Mouse (Mus musculus) cerebellum, postnatal 36 days (tissue): ENCODE data around the gene Pigt.

Experiments used
- DNase-seq, 2 experiments: peaks; one replicate each; pipeline ENCODE4 v3.0.0; 2021 to 2022; ENCODE audit warnings: mixed read lengths in 2 of 2

Pigt gene

DNA sequence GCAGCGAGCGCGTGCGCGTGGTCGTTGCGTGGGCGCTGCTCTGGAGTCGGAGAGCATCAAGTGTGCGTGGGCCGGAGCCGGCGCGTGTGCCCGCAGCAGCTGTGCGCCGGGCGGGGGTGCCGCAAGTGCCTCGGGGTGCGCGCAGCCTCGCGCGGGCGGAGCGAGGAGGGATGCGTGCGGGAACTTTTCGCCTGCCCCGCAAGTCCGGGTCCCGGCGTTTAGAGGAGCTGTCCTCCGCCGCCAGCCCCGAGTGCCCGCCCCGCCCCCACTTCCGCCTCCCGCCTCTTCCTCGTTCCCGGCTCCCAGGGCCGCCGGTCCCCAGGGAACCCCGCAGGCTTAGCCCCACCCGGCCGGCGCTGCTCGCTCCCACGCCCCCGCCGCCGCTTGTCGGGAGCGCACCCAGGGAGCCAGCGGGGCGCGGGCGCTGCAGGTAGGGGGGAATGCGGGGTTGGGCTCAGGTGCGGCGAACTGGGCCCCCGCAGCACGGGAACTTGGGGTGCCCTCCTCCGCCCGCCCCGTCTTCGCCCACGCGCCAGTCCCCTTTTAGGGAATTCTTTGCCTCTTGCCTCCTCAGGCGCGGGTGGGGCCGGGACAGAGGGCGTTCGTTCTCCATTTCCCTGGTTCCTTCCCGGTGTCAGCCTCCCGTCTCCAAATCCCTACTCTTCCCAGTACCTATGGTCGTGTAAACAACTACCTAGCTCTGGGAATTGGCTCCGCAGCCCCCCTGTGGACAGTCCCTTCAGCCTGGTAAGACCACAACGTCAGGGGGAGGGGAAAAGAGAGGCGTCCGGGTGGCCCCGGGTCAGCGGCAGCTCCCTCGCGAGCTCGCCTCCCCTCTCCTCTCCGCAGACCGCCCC is 10.8 kb upstream of the Pigt start:
- DNase-seq, result peak; percentile 74 to 82

DNA sequence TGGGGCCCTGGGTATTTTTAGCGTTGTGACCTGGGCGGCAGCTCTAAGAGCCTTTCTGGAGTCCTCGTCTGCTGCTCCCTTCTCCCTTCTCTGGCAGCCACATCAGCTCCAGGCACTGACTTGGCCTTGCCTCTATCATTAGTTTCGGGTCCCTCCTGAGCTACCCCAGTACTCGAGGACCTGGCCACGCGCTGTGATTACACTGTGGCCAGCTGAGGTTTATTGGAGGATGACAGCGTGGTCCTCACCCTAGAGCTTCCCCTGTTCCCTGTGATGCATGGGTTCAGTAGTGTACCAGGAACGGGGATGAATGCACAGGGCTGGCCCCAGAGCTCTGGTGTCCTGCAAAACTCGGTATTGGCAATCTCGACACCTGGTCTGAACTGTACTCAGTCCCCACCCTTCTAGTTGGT is 10.2 kb upstream of the Pigt start:
- no peak for DNase-seq

DNA sequence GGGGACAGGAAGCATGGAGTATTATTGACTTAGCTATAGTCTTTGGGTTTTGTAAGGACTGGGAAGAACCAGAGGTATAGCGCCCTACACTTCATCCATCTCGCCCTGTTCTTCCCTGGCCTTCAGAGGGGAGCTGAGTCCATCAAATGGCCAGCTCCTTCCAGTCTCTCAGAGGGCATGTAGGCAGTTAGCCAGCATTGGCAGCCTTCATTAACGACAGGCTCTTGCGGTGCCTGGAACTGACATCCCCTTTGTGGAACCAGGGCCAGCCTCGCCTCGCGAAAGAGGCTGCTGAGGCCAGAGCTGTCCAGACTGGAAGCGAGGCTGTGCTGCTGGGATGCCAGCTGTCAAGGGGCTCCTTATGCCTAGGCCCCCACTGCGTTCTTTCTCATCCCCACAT is 9.5 kb upstream of the Pigt start:
- DNase-seq, result peak; percentile 71 to 74

DNA sequence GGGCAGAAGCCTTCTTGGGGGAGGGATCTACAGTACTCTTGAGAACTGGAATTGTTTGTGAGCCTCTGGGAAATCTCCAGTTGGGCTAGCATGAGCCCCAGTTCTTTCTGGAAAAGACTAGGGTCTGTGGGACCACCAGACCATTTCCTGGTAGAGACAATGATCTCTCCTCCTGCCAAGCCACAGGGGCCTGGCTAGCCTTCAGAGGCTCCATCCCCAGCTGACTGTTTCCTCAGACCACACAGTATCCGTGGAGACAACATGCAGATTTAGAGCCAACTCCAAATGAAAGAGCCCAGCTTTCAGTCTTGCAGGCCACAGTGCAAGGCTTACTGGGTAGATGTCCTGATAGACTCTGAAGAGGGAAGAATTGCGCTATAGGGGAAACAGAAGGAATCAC is 3.2 kb upstream of the Pigt start:
- no peak for DNase-seq

DNA sequence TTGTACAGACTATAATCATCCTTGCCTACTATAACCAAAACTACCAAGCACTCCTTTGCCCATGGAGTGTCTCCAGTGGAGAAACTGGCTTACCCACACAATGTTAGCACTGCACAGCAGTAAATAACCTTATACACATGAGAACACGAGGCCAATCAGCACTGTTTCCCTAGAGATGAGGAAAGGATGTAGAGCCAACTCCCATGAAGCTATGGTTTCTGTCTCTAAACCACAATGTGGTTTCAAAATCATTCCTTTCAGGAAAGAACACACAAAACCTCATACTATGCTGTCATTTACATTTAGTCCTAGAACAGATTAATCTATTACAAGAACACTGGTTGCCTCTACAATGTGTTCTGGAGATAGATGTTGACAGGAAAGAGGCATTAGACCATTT is 989 bp upstream of the Pigt start:
- no peak for DNase-seq

DNA sequence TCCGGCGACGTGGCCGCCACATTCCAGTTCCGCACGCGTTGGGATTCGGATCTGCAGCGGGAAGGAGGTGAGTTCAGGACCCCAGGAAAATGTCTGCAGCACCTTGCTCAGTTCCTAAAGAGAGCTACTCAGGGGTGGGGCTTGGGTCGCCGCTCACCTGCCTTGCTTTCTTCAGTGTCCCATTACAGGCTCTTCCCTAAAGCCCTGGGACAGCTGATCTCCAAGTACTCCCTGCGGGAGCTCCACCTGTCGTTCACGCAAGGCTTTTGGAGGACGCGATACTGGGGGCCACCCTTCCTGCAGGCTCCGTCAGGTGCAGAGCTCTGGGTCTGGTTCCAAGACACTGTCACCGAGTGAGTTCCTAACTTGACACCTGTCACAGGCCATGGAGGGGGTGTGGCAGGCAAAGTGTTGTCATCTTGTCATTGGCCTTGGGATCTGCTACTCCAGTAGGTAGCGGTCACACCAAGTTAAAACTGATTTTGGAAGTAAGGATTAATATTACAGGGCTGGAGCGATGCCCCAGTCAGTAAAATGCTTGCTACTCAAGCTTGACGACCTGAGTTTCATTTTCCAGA is 460 bp downstream of the Pigt start:
- DNase-seq, result peak in 1 of 2 experiments; percentile 15

DNA sequence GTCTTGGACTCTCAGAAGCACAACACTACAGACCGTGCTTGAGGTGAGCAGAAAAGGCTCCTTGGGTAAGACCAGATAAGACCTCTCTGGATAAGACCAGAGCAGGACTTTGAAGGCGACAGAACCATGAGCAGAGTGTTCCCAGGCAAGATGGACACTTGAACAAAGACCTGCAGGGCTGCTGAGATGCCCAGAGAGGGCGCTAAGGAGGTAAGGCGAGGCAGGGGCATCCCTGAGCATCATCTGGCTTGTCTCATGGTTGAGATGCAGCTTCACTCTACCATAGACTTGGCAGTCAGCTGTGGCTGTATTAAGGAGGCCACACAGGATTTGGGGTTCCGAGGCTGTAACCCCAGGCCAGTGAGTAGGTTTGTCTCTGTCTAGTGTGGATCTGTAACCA is 2.0 kb downstream of the Pigt start:
- no peak for DNase-seq

DNA sequence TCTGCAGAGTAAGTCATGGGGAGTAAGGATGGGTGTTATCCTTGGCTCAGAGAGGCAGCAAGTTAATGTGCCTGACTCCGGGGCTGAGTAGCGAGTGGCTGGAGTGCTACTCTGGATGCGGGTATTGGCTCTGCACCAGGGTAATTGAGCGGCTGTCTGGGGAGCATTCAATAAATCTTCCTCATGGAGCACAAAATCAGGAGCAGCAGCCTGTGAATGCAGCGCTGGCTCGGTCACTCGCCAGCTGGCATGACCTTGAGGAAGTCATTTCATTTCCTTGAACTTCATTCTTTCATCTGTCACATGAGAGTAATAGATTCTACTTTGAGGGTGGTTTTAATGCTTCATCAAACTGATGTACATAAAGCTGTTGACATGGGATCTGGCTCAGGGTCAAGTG is 3.2 kb downstream of the Pigt start:
- DNase-seq, result no peak

DNA sequence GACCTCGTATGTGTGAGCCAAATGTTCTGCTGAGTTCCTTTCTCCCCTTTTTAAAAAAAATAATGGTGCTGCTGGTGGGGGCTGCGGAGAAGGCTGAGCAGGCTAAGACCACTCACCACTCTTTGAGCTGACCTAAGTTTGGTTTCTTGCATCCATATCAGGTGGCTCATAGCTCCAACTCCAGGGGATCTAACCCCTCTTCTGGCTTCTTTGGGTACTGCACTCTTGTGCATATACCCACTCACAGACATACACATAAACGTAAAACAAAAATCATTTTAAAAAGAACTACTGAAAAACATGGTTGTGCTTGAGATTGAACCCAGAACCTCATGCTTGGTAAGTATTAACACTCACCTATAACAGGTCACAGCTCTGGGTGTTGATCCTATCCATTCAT is 7.6 kb downstream of the Pigt start:
- DNase-seq, result no peak

DNA sequence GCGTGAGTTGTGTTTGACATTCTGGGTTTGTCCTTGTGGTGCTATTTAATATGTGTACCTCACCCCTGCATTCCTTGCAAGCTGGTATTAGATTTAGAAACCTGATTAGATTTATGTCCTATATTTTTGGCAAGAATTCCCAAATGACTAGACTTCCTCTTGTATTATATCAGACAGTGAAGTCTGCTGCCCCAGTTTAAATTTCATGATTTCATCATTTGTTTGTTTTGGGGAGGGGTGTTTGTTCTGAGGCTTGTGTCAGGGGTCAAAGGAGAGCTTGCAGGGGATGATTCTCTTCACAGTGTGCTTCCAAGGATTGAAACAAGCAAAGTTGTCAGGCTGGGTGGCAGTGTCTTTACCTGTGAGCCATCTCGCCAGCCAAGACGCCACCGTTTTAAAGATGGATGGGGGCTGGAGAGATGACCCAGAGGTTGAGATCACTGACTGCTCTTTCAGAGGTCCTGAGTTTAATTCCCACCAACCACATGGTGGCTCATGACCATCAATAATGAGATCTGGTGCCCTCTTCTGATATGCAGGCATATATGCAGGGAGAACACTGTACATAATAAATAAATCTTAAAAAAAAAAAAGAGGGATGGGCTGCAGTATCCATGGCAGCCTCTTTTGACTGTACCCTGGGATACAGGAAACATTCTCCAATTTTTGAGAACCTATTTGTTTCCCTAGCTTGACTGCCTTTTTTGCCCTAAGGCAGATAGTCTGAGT is 8.5 kb downstream of the Pigt start:
- no peak for DNase-seq

DNA sequence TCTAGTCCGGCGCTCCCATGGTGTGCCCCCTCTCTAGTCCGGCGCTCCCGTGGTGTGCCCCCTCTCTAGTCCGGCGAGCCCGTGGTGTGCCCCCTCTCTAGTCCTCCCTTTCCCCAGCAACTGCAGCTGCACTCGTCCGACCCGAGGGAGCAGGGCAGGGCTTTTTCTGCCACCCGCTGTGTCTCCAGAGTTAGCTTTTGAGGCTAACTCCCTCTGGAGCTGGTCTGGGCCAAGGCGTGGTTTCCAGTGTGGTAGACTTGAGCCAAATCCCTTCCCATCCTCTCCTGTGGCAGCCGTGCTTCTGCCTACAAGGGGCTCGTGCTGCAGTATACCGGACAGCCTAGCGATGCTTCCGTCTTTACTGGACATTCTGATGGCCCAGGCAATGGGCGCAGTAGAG is 10.5 kb downstream of the Pigt start:
- DNase-seq, result no peak

DNA sequence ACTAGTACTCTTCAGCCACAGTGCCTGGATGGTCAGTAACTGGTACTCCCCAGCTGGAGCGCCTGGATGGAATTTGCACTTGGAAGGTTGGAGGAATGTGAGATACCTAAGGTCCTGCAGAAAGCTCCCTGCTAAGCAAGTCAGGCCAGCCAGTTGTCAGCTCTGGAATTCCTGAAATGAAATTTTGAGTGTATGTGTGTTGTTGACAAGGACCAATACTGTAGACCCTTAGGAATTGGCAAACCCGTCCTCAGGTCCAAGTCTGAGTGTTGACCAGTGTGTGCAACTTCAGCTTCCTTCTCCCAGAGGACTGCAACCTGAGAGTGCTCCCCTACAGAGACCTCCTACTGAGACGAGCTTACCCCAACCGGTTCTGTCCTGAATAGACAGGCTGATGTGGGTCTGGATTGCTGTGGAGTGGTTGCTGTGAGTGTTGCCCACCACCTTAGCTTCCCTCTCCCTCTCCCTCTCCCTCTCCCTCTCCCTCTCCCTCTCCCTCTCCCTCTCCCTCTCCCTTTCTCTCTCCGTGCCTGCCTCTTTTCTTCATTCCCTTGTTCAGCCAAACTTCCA is 13.4 kb downstream of the Pigt start:
- DNase-seq, result no peak

DNA sequence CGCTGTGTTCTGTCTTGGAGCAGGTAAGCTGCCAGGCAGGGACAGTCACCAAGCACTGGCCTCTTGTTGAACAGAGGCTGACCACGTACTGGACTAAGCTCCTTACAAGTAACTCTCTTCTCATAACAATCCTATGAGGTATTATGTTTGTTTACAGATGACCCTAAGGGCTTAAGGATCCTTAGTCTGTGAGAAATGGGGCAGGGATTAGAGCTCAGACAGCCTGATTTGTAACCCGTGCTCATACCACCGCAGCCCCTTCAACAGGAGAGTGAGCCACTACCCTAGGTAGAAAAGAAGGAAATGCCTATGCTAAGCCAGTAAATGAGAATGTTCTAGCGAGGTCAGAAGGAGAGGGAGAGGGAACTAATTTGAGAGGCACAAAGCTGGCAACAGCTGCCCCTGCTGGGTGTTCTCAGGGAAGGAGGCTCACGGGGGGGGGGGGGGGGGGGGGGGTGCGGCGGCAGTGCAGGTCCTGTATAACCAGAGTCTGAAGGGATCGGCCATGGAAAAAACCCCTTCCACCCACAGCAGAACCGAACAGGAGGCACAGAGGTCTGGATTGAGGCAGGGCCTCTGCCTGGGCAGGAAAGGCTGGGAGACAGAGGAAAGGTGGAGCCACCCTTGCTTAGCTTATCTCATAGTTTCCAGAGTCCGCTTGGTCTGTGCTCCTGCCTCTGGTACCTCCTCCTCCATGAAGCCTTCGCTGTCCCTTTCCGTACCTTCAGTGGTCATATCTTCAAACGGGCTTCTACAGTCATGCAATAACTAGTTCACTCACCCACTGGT is 15.0 kb downstream of the Pigt start:
- no peak for DNase-seq

DNA sequence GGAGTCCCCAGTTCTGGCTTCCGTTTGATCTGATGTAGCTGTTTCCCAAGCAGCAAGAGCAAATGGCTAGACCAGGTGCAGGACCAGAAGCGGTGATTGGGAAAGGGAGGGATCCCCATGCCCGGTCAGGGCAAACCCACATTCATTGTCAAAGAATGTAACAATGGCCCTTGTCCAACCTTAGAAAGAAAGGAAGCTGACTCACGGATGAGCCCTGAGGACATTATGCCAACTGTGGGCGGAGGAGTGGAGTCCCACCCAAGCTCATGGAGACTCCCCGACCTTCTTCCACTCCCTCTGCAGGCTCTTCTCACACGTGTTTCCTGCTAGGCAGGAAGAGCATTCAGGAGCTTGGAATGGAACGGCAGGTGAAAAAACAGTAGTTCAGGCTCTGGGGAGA is 16.1 kb downstream of the Pigt start:
- no peak for DNase-seq

DNA sequence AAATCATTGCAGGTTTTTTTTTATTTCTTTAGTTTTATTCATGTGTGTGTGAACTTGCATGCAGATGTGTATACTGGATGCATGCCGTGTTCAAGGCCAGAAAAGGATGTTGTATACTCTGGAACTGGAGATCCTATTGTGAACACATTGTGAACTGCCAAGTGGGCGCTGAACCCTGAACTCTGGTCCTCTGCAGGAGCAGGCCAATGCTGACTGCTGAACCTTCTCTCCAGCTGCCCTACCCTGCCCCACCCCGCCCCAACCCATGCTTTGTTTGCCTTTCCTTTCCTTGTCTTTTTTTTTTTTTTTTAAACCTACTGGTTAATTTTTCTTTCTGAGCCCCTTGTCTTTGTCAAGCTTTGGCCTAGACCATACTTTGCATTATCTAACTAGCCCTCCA is 17.6 kb downstream of the Pigt start:
- DNase-seq, result no peak

DNA sequence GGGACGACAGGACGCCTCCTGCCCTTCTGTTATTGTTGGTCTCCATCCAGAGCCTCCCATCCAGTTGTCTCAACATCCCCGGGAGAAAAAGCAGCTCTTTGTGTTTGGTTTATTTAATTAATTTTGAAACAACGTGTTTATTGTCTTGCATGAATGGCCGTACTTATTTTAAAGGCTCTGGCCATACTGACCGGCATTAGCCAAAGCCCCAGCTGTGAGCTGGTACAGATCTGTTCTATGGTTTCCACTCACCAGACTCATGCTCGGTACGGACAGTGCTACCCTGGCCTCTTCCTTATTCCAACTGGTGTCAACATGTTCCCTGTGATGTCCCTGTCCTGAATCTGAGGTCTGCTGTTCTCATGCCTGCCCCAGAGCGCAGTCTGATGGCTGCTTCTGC is 18.6 kb downstream of the Pigt start:
- DNase-seq, result no peak

DNA sequence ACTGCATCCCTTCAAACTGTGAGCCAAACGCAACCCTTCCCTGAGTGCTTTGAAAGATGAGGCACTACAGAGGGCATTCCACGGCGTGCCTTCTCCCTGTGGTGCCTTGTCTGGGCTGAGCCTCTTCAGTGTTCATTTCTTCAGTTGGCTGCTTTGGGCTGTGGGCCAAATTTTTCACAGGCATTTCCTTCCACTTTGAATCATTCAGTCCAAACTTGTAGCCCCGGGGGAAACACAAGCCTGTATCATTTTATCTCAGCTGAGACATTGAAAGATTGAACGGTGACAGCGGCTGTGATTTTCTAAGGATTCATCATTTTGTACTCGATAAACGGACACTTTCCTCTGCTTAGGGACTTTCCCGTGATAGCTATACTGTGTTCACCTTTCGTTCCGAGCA is 19.3 kb downstream of the Pigt start:
- no peak for DNase-seq

DNA sequence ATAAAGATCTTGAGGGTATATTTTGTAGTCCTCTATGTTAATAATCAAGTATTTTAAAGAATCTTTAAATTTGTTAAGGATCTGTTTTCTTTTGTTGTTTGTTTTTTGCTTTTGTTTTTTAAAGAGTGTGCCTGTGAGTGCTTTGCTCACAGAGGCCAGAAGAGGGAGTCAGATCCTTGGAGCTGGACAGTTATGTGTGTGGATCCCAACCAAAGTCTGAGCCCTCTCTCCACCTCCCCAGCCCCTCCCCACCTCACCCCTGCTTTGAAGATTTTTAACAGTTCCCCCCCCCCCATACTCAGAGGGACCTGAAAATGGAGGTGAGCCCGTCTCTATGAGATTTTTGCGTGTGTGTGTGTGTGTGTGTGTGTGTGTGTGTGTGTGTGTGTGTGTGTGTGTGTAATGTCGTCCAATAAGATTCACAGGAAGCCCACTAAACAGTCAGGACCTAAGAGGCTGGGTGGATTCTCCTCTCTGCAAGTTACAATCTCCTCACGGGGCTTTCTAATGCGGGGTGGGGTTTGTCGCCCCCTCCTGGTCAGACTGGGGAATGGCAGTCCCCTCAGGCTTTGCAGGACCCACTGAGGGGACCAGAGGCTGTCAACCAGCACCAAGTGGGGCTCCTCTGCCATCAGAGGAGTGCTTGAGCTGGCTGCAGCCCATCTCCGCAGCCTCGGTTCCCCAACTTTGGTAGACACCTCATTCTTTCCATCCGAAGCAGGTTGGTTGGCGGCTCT is 20.3 kb downstream of the Pigt start:
- DNase-seq, result peak; percentile 50 to 58

DNA sequence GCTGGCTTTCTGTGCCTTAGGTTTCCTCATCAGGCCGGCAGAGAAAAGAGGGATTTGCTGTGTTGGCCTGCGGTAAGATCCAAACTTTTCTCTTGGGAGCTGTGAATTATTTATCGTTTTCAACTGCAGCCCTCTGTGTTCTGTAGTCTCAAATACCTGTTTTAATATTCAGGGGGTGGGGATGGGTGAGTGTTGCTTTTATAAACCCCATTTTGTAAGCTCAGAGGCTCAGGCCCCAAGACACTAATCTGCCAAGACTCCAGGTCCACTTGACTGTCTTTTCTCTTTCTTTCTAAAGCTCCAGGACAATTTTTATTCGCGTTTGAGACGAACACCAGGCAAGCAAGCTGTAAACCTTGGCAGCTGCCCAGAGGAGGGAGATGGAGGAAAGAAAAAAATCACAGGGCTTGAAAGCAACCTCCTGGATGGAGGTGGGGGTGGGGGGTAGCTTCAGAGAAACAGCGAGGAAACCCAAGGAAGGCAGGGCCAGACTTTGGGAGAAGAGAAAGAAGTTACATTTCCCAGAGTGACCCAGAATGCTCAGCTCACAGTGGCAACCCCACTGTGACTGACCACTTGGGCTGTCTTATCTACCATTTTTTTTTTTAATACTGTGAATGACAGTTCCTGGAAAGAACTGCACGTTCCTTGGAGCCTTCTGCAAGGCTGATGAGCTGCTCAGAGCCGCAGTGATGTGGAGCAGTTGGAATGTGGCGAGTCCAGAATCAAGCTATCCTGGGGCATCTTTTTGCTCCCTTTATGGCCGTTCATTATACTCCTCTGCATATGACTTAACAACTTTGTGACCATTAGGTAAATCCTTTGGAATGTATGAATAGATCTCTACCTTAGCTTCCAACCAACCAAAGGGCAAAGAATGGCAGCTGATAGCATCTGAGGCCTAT is 21.2 kb downstream of the Pigt start:
- no peak for DNase-seq

DNA sequence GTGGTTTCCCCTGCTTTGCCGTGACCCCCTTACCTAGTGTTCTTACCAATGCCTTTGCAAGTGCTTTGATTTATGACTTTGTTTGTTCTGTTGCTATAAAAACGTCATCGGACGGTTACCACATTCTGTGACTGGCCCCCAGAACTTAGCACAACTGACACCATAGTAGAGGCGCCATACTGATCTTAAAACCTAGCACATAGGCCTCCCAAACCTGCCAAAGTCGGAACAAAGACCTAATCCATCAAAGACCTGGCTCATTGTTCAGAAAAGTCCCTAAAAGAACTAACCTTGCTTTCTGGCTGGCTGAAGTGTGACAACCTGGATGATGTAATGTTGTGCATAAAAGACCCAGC is 21.8 kb downstream of the Pigt start:
- no peak for DNase-seq

DNA sequence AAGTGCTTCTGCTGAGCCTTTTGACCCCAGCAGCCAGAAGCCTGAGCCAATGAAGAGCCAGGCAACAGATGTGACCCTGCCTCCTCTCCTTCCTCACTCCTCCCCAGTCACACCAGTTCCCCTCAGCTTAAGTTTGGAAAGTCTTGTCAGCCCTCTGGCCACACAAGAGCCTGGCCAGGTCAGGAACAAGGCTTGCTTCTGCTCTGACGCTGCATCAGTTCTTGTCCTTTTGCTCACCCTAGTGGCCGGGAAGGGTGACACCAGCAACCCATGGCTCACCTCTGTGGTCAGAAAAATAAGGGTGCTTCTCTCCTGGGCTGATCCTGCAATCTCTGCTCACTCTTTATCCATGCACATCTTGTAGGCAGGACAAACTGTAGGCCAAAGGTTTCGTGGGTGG is 23.5 kb downstream of the Pigt start:
- peak; percentile 23 to 32 for DNase-seq
